Mouse (Mus musculus) right cerebral cortex, postnatal 4 days (tissue): ENCODE data around the gene Gkn3.

ENCODE experiments used
- DNase-seq: peaks from one replicate; pipeline ENCODE4 v3.0.0-alpha.2; 2022

The Gkn3 gene

DNA sequence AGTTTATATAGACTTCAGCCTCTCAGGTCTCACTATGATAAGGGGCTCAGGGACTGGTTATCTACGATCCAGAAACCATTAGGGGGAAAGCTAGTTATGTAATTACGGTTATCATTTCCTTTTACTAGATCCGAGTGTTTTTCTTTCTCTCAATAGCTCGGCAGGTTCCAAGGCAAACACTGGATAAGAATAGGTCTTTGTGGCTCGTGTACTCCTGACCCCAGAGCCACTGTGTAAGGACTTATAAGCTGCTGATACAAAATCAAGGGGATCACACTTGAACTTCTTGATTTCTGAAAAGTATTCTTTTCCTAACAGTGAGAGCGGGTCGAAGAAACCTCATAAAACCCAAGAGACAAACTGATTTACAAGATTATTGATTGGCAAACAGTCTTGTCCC lies at the start of gene Gkn3:
Gene Gkn3 (minus strand): TSS at position 59 of the 400 bp plus-strand sequence.
- DNase-seq: no peak

DNA sequence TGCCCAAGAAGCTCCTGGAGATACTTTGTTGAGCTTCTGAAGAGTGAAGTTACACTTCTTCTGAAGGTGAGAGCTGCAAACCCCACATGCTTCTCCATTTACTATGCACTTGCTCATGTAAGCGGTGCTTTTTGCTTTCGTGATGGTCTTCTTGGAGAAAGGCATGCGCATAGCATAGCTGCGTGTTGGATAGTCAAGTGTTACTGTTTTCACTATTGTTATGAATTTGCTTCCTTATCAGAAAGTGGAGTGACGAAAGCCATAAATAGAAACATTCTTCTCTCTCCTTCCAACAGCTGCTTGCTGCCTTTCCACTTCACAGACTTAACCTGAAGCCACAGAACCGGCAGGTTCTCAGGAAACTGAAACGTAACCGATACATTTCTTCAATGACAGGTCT lies 48.0 kb upstream of the Gkn3 start:
- no peak for DNase-seq

DNA sequence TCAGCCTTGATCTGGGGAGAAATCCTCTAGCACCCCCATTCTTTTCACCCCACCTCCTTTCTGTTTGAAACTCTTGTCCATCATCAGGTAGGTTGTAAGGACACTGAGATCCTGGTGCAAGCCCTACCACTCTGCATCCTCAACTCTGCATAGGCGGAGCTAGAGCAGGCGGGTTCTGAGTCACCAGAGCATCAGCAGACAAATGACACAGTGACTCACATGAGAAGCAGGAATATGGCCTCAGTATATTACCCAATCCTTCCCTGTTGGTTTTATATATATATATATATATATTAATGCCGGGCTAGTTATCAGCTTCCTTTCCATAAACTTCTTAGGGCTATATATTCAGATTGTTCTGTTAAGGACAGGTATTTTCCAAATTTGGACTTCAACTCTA lies 47.1 kb upstream of the Gkn3 start:
- no peak for DNase-seq

DNA sequence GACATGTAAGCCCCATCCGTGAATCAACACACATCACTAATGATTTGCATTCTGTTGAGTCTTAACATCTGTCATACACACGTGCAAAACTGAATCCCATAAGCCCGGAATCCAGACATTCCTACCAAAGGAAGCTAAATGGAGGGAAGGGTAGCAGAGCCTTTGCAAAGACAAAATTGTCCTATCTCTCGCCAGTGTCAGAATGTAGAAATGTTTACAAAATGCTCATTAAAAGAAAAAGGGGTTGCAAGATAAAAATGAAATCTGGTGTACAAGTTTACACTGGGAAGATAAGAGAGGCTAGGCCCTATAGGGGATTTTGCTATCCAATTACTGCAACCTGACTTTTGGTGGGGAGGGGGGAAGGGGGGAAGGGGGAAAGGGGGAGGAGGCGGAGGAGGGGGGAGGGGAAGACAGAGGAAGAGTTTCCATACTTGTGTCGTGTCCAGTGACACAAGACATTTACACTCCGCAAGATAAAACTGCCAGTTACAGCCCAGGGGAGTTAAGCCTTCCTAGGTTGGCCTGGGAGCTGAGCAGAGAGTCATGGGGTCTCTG lies 39.8 kb upstream of the Gkn3 start, which contains the start of gene Bmp10:
Gene Bmp10 (plus strand): TSS at position 508 of the 558 bp plus-strand sequence.
- no peak for DNase-seq

DNA sequence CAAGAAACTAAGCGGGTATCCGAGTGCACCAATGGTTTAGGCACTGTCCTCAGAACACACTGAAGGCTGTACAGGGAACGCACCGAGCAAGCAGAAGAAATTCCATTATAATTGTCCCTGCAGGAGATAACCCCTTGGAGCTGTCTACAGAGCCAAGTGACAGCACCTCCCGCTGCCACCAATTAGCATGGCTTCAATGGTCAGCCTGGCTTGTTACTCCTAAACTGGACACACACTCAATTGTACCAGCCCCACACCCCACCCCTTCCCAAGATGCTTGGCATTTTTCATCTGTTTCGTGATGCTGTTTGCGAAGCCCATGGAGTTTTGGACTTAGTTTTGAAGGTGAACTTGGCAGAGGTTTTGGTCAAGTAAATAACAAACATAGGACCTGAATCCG lies 38.9 kb upstream of the Gkn3 start:
- DNase-seq: no peak

DNA sequence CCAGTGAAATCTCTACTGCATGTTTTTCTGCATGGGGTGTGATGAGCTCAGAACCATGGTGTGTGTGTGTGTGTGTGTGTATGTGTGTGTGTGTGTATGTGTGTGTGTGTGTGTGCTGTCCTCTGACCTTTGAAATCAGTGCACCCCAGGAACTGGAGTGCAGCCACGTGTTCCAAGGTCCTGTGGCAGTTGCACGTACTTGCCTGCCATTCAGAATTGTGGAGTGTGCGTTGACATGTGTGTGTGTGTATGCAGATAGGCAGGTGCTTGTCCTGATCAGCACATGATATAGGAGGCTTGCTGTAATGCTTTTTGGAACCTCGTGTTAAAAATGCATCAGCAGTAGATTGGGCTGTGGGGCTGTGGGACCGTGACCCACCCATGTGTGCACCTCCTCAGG lies 38.2 kb upstream of the Gkn3 start:
- no peak for DNase-seq

DNA sequence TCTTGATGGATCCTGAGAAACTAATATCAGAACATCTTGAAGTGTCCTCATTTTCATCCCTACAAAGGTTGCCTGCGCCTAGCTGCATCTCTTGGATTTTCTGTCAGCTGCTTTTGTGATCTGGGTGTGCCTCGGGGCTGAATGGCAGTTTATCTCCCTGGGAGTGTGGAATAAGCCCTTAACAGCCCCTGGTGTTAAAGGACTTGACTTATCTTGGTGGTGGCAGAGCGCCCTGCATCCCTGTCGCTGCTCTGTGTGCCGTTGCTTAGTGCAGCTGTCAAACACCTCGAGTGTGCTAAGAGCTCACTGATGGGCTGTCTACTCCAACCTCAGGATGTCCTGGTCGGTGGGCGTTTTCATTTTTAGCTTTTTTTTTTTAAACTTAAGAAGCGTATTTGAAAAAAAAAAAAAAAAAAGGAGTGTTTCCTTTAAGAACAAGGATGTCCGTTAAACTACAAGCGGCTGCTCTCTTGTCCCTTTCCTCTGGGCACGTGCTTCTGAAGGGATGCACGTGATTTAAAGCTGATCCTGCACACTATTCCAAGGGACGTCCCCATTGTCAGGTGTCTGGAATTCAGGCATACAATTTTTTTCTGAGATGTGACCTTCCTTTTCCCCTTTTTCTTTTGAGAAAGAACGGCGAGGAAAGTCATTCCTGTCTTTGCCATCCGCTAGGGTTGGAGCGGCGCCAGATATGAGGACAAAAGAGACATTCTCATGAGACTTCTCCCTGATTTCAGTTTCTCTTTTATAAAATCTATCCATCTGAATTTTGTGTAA lies 35.5 kb upstream of the Gkn3 start:
- peak; percentile 65 for DNase-seq

DNA sequence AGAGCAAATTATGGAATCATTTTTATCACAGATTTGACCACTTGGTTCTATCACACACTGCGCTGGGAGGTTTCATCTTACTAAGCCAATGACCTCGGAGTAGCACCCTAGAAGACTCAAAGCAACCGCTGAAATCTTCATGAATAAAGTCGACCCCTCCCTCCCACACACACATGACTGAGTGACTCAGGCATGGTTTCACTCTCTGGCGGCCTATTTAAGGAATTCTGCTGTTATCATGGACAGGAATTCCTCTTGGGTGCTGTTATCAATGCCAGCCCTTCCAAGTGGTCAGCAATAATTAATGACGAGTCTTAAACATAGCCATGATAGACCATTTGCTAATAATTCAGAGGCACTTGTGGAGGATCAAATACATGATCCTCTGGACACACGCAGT lies 33.6 kb upstream of the Gkn3 start:
- no peak for DNase-seq

DNA sequence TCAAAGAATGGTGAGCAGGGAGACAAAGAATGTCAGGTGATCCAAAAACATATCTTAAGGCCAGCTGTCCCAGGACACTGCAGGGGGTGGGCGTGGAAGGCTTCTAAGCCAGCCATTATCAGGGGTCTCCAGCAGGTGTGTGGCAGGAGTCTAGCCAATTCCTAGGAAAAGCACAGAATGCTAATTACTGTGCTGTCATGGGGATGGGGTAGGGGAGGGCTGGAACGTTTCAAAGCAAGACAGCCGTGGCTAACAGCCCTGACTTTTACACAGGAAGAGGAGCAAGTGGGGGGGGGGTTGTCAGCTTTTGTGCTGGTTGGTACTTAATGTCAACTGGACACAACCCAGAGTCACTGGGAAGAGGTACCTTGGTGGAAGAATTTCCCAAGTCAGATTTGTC lies 23.3 kb upstream of the Gkn3 start:
- DNase-seq: no peak

DNA sequence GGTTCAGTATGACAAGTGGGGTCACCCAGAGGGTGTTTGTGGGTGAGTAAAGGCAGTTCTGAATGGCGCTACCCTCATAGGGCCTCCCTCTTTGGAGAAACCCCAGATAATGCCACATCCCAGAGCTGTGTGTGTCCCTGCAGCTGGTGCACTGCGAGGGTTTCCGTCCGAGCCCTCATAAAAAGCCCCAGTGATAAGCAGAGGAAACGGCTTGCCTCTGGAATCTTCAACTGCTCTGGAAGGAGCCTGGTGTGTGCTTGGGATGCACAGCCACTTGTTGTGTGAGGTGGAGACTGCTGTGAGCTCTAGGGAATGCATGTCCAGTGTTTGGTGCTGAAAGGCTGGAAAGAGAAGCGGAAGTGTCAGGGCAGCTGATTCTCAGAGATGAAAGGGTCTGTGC lies 12.7 kb upstream of the Gkn3 start:
- DNase-seq: no peak

DNA sequence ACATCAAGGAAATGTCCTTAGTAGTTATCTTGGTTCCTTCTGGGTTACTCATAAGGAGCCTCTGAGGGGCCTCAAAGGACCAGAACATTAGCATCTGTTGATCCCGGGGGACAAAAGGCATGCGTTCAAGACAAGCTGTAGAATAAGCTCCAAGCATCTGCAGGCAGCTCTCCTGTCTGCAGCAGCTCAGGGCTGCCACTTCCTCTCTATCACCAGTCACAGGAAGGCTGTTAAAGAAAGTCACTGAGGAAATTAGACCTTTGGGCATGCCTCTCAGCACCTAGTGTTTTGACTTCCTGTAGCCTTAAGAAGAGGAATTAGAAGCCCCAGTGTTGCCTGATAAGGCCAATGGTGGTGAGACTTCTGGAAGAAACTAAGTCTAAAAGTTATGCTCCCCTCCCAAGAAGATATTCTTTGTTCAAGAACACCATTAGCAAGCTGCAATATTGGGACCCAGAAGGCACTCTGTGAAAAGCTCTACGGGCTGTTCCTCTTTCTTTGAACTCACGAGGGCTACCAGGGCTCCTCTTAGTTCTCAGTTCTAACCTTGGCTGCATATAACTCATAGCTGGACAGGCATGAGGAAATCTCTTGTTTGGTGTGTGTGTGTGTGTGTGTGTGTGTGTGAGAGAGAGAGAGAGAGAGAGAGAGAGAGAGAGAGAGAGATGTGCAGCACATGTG lies 11.3 kb upstream of the Gkn3 start:
- no peak for DNase-seq

DNA sequence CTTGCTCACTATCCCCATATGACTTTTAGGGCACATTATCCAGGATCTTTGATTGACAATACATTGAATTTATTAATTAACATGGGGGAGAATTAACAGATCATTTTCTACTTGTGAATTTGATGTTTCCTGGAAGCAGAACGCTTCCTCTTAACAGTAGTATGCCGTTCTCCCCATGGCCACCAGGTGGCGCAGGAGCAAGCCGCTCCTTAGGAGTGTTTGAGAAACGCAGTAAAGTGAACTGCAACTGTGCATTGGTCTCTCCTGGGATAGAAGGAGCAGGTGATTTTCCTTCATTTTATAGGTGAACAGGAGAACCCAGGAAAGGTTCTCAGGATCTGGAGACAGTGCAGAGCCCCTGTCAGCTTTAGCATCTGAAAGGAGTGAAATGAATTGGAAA lies 10.4 kb upstream of the Gkn3 start:
- DNase-seq: peak; percentile 90

DNA sequence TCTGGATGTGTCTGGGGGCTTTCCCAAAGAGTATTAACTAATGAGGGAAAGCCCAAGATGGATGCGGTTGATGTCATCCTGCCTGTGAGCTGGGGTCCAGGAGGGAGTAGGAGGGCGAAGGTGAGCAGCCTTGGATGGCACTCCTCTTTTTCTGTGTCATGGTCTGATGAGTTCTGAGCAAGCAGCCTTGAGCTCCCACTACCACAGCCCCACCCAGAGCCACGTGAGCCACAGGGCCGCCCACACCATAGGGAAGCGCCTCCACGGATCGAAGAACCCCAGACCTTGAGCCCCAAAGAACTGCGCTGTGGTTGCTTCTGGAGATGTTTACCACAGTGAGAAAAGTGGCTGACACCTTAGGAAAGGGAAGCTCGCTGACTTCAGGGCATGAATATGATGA lies 6.0 kb upstream of the Gkn3 start:
- no peak for DNase-seq

DNA sequence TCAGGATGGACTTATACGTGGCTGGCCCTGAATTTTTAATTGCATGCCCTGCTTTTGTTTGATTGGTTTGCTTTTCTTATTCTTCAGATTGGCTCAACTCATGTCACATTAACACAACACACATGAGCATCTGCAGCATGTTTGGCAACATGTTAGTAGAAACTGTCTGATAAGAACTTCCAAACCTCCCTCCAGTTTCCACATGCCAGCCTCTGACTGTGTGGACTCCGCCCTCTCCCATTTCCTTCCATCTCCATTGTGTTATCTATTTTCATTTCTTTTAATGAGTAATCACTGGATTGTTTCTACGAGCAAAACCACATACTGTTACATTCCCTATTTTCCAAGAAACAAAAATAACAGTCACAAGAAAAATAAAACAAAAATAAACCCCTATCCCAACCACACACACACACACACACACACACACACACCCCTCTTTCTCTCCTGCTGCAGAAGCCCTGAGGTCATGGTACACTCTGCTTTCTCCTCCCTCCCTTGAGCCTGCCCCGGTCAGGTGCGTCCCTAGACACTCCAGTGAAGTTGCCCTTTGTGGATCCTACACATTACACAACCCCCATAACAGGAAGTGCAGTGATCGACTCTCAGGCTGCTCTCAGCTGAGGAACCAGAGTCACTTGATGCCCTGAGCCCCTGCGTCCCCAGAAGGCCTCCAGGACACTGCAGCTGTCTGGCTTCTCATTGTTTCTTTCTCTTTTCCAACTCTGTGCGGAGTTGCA lies 4.9 kb upstream of the Gkn3 start:
- DNase-seq: no peak

DNA sequence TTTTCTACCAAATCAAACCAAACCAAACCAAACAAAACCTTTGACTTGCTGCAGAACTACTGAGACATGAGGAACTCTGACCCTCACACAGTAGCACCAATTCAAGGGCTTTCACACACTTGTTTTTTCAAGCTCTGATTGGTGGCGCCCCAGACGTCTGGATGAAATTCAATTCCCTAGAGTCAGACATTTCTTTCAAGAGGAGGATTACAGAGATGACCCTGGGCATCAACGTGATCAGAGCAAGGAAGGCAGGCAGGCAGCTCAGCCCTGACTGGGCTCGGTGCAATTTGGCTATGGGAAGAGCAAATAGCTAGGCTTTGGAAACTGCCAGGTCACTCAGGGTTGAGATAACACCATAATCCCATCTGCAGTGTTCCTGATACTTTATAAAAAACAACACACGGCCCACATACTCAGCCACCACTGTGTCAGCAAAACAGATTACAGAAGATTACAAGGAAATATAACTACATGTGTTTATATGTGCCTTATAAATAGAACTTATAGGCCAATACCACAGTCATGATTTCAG lies 787 bp upstream of the Gkn3 start:
- DNase-seq: no peak

DNA sequence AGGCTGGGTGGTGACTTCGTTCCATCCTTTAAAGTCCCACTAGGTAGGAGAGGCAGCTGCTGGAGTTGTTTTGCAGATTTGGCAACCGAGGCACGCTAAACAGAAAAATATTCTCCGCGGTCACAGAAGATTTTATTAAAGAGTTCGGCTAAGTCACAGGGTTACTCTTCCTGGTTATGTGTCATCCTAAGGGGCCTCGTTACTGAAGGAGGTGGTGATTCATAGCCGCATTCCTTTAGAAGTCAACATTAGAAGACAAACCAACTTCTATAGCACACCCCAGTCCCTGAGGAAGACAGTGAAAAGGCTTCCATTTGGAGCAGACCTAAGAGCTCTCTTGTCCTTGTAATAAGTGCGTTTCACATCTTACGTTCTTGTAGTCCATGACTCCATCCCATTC lies 2.1 kb downstream of the Gkn3 start:
- DNase-seq: no peak

DNA sequence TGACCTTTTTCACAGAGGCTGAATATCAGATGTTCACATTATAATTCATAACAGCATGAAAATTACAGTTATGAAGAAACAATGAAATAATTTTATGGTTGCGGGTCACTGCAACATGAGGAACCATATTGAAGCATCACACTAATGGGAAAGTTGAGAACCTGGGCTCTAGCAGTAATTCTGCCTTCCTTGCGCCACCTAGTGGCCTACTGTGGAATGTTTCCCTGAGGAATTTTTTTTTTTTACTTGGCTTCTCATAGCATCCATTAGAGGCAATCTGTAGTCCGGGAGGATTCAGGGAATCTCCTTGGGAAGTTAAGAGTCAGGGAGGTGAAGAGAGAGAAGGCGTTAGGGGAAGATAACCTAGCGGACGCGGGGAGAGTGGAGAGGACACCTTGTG lies 2.5 kb downstream of the Gkn3 start:
- DNase-seq: peak; percentile 77

DNA sequence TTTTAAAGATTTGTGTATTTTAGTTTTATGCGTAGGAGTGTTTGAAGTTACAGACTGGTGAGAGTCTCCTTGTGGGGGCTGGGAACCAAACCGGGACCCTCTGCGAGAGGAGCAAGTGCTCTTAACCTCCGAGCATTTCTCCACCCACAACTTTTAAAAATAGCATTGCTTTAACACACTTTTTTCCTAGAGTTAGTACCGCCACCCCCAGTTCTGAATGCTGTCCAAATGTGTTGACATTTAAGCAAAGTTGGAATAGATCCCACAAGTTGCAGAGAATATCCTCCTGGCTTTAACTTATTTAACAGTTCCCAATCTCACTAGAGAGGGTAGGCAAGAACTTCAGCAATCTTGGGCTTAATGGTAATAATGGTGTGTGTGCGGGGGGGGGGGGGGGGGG lies 4.0 kb downstream of the Gkn3 start:
- DNase-seq: no peak

DNA sequence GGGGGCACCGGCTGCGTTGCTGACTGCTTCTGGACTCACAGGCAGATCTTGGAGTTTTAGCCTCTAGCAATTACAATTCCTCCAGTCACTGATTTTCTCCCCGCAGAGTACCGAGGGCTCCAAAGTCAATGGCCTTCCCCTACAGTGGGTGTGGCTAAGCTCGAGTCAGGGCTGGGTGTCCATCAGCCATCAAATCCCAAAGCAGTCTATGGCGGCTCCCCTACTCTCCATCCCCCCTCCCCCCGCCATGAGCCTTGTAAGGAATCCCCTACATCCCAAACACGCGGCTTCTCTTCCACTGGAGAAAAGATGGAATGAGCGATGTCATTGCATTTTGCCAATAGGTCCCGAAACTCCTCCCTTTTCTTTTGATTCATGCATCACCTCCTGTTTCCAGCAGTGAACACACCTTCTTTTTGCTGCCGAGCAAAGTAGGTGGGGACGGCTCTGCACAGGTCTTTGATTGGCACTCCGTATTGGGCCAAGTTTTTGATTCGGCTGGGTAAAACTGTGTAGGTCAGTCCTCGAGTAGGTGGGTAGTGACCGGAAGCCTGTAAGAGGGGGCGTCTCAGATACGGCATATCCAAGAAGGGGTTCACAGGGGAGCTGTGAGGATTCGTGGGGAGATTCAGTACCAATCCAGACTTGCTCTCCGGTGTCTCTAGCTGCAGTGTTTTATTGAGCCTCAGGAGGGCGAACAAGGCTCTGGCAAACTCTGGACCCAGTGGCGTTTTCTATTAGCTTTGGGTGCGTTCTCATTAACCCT lies 4.6 kb downstream of the Gkn3 start:
- peak; percentile 28 for DNase-seq

DNA sequence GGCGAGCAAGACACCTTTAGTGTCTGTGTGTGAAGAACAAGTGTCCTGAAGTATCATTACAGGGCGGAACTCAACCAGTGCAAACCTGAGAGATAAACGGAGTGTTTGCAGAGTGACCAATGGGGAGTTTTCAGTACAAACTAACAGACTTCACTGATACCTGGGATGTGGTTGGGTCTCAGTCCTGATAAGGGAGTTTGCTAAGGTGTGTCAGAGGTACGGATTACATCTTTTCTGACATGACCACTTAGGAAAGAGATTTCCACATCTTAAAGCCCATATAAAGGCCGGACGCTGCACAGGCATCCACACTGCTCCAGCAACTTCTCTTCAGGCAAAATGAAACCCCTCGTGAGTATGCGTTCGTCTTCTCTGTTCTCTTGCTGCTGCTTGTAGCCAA lies 15.7 kb downstream of the Gkn3 start, which contains the start of gene Gkn2:
Gene Gkn2 (plus strand): TSS at position 301 of the 400 bp plus-strand sequence.
- no peak for DNase-seq

DNA sequence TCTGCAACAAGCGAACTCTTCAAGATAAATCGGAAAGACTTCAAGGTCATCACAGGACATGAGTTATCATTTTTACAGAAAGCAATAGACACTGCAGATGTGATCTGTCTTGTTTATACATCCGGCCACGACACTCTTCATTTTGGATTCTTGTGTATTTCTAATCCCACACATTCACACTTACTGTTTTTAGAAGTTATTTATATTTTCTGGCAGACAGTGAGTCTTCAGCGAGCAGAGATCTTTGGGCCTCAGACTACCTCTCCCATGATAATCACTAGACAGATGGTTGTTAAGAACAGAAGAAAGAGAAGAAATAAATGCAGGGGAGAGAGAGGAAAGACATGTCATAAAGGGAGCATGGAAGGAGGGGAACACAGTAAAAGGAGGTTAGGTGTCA lies 19.5 kb downstream of the Gkn3 start:
- DNase-seq: no peak

DNA sequence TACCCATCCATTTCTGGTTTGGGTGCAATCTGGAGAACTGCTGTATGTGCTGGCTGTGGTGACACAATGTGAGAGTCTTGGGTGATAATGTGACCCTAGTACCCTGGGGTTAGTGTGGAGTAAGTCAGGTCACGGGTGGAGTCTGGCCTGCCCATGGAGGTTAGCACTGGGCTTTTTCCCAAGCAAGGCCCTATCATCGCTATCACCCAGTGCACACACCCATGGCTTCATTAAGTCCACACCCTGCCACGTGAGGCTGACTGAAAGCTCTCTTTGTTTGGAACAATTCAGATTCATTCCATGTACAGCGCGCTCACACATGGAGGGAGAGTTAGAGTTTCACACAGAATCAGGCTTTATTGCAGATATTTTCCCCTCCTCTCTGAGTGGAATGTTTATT lies 34.3 kb downstream of the Gkn3 start:
- DNase-seq: no peak
